Mouse (Mus musculus) retina, embryonic 14.5 days (tissue): ENCODE data around the gene Pmel.
"Not testable (repeated sequence)": the region's sequence is repeated elsewhere in the genome, so short reads cannot be mapped to it uniquely, and the experiment has no call there.

Experiments
- DNase-seq: peaks from one replicate; pipeline ENCODE4 v3.0.0-alpha.2; 2015; ENCODE audit warnings: low spot score

Pmel gene

DNA sequence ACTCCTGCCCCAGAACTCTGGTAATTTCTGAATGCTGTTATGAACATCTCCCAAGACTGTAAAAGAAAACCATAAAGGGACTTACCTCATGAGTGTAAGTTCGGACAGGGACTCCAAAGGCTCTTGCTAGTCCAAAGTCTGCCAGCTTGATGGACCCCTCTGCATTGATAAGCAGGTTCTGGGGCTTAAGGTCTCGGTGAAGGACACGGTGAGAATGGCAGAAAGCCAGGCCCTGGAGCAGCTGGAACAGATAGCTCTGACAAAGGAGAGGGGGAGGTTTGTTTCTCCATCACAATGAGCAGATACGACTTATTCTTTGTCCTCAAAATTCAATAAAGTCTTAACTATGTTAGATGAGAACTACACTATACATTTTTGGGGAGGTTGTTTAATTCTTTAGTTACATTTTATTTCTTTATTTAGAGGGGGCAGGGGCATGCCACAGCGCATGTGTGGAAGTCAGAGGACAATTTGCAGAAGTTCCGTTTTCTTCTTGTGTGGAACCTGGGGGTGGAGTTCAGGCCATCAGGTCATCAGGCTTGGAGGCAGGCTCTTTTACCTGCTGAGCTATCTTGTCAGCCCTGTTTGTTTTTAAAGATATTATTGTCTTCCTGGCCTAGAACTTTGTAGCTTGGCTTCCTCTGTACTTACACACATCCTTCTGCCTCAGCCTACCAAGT, 1.5 kb upstream of the Pmel start:
- DNase-seq = no peak

DNA sequence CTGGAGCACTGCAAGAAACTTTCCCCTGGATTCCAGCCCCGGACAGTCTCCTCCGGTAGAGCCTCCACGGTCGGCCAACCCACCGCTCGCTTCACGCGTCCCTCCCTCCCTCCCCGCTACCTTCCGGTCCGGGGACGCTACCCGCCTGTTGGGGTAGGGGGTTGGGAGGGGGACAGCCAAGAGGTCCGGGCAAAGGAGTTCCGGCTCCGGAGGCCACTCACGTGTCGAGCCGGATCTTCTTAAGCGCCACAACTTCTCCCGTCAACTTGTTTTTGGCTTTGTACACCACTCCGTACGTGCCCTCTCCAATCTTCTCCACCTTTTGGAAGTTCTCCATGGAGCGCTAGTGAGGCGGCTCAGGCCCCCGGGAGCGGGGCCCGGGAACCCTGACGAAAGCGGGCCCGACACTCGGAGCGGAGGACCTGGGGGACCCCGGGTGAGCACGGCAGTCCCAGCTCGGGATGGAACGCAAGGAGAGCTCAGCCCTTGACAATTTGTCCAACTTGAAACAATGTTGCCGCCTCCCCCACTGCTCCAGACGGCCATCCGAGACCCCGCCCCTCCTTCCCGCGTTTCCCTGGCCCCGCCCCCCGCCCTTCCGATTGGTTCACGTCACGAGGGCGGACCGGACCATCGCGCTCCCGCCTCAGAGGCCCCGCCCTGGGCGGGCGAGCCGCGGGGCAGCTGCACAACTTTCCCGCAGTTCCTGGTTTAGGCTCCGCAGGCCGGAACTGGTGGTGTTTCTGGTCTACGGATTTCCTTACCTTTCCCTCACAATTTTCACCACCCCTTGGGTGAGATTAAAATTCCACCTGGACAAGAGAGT, 709 bp downstream of the Pmel start, which contains the start of gene Cdk2:
Gene Cdk2 (minus strand): TSS at position 541 of the 826 bp plus-strand sequence.
- peak; percentile 94 for DNase-seq

DNA sequence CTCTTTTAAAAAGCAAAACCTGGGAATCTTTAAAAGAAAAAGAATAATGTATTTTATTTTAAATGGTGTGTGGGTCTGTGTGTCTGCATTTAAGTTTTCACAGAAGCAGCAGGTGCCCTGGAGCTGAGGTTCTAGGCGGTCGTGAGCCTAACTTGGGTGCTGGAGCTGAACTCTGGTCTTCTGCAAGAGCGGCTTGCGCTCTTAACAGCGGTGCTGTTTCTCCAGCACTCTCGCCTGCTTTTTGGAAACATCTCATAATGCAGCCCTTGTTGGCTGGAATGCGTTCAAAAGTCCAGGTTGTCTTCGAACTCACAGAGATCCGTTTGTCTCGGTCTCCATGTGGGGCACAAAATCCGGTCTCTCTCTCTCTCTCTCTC, 1.3 kb downstream of the Pmel start:
- peak; percentile 35 for DNase-seq

DNA sequence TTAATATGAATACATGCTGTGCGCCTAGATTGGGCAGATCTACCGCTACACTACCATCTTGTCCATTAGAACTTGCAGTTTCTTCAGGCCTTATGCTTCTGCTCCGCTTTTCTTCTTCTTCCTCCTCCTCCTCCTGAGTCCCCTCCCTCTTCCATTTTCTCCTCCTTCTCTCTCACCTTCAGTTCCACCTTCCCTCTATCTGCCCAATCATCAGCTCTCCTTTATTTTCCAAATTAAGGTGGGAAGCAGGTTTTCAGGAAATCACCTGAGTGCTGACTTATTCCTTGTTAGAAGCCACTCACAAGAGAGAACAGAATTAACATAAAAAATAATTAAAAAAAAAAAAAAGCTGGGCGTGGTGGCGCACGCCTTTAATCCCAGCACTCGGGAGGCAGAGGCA, 7.3 kb downstream of the Pmel start:
- DNase-seq = not testable (repeated sequence)

DNA sequence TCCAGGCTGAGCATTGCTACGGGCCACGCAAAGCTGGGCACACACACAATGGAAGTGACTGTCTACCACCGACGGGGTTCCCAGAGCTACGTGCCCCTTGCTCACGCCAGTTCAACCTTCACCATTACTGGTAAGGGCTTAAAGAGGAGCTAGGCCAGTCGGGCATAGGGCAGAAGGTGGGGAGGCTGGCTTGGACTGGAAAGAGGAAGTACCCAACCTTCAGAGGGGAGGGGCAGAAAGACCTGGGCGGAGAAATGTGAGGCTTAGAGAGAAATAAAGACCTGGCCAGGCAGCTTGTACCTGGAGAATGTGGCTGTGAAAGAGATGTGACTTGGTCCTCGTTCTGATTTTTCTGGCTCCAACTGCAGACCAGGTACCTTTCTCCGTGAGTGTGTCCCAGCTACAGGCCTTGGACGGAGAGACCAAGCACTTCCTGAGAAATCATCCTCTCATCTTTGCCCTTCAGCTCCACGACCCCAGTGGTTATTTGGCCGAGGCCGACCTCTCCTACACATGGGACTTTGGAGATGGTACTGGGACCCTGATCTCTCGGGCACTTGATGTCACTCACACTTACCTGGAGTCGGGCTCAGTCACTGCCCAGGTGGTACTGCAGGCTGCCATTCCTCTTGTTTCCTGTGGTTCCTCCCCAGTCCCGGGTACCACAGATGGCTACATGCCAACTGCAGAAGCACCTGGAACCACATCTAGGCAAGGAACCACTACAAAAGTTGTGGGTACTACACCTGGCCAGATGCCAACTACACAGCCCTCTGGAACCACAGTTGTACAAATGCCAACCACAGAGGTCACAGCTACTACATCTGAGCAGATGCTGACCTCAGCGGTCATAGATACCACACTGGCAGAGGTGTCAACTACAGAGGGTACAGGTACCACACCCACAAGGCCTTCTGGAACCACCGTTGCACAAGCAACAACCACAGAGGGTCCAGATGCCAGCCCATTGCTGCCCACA, 11.9 kb downstream of the Pmel start:
- no peak for DNase-seq

DNA sequence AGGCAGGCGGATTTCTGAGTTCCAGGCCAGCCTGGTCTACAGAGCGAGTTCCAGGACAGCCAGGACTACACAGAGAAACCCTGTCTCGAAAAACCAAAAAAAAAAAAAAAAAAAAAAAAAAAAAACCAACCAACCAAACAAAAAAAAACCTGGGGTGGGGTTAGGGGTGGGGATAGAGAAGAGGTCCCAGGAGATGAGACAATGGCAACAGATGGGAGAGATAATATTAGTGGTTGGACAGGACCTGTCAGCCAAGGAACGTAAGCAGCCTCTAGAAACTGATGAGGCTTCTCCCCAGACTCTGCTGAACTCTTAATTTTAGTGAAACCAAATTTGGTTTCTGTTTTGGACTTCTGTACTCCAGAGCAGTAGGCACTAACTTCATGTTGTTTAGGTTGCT, 21.5 kb downstream of the Pmel start:
- not testable (repeated sequence) for DNase-seq

DNA sequence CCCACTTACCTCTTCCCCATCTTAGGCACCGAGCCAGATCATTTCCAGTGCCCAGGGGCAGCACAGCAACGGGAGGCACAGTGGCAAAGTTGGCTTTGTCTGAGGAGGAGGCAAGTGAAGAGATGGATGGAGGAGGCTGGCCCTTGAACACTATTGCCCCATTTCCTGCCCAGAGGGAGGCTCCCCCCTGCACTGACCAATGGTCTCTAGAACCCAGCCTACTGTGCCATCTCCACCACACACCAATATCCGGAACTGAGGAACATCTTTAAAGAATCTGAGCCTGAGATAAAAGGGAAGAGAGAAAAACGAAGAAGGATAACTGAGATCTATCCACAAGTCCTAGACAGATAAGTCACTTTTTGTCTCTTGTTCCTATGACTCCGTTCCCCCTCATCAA, 24.1 kb downstream of the Pmel start:
- DNase-seq = no peak

DNA sequence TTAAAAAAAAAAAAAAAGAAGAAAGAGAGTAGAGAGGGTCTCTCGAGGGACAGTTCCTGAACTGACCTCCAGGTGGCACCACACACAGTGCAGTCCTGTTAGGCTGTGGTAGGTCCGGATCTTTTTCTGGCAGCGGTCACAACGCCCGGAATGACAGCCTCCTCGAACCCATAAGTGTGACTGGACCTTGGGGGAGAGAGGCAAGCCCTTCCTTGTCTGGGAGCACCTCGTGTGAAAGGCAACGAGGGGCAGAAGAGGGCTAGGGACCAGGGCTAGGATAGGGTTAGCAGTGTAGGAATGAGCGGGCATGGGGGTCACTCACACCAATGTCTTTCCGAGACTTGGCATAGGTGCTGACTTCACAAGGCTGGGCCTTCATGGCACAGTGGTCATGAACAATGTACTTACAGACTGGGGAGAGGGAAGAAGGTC, 27.0 kb downstream of the Pmel start:
- DNase-seq = peak; percentile 92

DNA sequence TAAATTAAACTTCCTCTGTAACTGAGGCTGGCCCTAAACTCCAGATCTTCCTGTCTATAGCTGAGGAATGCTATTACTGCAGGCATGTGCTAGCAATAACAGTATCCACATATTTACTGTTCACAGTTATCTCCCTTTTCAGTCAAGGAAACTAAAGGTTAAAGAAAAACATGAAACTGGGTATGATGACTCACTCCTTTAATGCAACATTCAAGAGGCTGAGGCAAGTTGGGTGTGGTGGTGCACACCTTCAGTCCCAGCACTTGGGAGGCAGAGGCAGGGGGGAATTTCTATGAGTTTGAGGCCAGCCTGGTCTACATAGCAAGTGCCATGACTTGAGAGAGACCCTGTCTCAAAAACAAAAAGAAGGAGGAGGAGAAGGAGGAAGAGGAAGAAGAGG, 28.0 kb downstream of the Pmel start:
- no peak for DNase-seq

DNA sequence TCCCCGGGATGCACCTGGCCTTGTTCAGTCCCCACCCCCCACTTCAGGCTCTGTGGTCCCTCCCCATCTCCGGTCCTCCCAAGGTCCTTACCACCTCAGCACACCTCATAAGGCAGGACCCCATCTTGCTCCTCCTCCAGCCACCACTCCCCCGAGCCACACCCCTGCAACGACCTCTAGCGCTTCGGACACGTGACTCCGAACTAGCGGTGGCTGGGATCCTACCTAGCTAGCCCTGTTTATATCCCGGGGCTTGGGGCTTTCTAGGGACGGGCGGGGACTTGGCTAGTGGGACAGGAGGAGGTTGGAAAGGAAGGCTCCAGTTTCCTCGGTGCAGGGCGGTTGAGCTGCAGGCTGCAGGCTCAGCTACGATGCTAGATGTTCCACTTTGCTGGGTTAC, 33.4 kb downstream of the Pmel start:
- DNase-seq = peak; percentile 16

DNA sequence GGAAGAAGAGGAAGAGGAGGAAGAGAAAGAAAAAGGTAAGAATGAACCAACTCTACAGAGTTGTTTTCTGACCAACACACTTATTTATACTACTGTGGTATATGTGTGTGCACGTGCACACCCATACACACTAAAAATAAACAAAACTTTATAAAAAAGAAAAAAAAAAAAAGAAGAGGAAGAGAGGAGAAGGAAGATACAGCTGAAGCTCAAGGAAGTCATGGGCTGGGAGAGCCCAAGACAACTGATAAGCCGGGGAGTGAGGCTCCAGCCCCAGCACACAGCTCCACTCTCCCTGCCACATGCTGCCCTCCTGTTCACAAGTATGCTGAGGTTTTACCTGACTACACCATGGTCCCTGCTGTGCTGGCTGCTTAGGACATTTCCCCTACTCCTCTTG, 36.3 kb downstream of the Pmel start:
- DNase-seq = no peak

DNA sequence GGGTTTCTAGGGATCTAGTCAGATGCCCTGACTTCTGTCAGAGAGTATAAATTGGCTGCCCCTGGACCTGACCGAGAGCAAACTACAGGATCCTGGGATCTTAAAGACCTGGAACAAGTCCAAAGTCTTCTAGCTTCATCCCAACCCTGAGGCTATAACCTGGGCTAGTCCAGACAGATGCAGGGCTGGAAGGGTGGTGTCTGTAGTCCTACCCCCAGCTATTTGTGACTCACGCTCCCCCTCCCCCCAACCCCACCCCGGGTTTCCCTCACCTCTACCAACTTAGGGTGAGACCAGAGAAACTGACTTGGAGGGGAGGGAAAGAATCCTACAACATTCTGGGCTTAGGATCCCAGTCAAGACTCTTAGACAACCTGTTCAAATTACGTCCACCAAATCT, 38.6 kb downstream of the Pmel start:
- no peak for DNase-seq

DNA sequence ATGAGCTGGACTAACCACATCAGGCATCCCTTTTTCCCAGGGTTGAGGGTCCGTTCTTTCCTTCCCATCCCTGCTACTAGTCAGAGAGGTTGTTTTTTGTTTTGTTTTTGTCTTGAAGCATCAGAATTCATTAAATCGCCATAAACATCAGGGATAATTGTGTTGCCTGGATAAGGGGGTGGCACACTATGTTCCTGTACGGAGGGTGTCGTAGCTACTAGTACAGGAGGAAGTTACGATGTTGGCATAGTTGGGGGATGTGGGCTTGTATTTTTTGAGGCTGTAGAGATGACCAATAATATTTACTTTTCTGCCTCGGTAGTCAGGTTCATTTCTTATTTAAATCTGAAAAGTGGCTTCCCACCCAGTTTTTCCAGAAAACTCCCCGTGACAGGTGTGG, 39.2 kb downstream of the Pmel start:
- DNase-seq = no peak

DNA sequence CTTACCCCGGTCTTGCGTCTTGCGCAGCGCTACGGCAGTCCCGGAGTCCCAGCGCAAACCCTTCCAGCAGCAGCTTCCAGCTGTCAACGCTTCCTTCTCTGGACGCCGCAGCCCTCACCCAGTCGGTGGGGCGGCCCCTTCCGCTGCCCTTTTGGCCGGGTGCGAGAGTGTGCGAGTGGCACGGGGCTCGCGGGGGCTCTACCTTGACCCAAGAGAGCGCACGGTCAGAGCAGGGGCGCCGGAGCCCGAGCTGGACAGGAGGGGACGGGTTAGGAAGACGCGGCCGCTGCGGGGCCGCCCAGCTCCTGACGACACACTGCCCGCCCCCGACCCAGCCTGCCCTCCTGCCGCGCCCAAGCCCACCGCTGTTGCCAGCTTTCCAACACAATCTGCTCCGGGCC, 39.8 kb downstream of the Pmel start:
- DNase-seq = peak; percentile 60

DNA sequence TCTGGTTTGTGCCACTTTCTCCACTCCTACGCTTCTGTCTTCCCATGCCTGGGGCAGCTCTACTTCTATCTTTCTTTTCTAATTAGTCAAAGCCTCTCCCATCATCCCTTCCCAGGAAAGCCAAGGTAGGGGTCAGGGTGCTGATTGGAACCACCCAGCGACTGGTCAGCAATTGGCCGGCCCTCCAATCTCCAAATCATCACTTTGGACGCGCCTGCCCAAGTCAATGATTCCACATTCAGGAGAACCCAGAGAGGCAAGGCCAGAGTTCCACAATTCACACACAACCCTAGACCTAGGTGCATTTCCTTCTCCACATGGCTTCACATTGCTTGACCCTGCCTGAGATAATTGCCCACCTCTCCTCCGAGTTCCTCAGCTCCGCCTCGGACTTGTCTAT, 40.2 kb downstream of the Pmel start:
- no peak for DNase-seq

DNA sequence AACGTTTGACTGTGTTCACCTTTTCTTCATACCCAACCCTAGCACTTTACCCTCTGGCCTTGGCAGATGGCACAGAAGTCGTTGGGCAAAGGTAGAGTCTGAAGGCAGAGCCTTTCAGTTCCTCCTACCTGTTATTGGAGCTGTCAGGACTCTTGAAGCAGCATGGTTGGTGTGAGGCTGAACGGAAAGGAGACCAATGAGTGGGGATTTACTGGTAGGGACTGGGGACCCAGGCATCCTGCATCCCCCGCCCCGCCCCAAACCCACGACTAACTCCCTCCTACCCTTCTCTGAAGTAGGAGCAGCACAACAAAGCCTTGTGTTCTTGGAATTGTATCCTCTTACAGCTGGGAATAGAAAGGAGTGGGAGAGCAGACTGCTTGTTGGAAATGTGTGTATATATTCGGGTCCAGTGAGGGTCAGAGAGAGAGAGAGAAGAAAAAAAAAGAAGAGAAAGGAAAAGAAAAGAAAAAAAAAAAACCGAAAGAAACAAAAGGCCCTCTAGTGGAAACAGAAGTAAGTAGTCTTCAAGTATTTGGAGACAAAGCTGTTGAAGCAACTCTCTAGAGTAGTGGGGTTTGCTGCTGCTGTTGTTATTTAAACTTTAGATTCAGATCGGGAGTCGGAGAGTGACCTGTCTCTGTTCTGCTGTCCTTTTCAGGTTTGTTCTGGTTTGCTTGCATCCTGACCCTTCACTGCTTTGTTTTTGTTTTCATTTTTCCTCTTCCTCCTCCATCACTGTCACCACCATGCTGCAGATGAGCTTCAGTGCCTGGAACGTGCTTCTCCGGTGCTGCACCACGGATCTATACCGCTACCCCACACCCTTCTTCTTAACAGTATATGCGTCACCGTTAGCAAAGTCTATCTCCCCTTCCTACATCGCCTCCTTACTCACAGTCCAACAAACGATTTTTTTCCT, 40.9 kb downstream of the Pmel start, which contains the start of gene Dgka:
Gene Dgka (minus strand): TSS at position 176 of the 922 bp plus-strand sequence.
- DNase-seq = peak; percentile 32

DNA sequence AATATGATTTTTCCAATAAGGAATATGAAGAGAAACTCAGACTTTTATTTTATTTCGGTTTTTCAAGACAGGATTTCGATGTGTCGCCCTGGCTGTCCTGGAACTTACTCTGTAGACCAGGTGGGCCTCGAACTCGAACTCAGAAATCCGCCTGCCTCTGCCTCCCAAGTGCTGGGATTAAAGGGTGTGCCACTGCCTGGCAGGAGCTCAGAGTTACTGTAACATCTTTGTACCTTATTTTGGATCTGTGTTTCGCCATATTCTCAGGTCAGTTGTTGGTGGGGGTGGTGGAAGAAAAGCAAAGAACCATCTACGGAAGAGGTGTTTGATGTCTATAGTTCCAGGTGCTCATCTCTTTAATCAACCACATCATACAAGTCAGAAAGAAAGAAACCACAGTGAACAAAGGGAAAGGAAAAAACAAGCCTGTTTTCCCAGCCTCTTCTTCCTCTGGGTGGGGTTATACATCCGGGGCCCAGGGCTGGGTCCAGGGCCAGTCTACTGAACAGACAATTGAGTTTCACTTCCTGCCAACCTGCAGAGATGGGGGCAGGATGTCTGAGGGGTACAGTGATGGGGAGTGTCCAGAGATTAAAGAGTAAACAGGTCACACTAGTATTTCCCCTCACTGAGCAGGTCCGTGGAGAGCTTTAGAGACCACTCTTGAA, 42.1 kb downstream of the Pmel start:
- DNase-seq = no peak

DNA sequence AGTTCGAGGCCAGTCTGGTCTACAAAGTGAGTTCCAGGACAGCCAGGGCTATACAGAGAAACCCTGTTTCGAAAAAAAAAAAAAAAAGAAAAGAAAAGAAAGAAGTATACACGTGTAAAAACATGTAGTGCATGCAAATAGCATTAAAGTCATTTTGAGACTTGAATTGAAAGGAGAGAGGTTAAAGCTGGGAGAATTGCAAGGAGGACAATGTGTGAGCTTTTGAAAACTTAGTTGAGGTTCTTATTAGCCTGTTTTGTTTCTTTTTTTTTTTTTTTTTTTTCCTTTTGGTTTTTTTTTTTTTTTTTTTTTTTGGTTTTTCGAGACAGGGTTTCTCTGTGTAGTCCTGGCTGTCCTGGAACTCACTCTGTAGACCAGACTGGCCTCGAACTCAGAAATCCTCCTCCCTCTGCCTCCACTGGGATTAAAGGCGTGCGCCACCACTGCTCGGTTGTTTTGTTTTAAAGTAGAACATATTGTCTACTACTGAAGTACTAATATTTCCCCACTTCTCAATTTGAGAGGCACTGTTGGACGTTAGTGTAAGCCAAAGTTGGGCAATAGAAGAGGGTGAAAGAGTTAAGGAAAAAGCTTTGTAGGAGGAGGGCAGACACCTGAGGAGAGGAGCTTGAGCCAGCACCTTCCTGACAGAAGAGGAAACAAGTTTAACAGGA, 43.1 kb downstream of the Pmel start:
- no peak for DNase-seq

DNA sequence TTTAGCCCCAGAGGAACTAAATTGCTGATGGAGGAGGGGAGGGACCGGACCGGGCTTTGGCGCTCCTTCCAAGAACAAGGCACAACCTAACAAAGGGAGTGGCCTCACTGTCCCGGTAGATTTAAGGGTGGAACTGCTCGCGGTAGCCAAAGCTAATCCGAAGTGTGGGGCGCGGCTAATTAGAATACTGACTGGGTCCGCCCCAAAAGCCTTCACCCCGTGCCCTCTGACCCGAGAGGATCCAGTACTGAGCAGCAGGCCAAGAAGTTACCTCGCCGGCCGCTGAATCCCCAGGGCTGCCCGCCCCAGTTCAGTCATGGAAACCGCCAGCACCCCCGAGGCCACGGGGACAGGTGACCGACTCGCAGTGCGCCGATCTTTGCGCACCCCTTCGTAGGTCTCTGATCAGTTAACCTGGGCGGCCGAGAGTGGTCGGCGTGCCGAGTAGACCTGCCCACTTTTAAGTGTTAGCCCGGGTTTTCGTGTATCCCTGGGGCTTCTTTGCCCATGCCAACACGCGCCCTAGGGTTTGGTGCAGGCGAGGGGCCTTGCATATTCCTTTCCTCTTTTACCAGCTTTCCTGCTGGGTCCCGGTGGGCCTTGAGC, 43.8 kb downstream of the Pmel start, which contains the start of gene Pym1:
Gene Pym1 (plus strand): TSS at position 244 of the 606 bp plus-strand sequence.
- peak; percentile 63 for DNase-seq
